Mouse (Mus musculus) CD4-positive, CD25-positive, alpha-beta regulatory T cell, adult 9 weeks (primary cell): ENCODE measurements around the gene Chl1. TPM values are rescaled to one million over a fixed set of nuclear protein-coding genes. Genes with fewer than 3 reads are reported as not detected.

Experiments
- polyA plus RNA-seq: library from polyadenylated mRNA; unstranded; fragments of 100-300 nt; shearing (Covaris generic); gene quantifications from one replicate; pipeline ENCODE4 v1.2.1, GENCODE M21; 2017

Gene Chl1
- 0.07 TPM for polyA plus RNA-seq

GRCm38 (mm10) chr6:103510392-103511289 is at the start of gene Chl1:
TSS of gene Chl1 (plus strand) at chr6:103510586.

